Mouse (Mus musculus) lung, postnatal 0 days (tissue): ENCODE results near the gene Ankrd65.

Experiments
- CTCF ChIP-seq: IDR thresholded peaks from 2 replicates; pipeline ENCODE4 v1.5.1; 2016; ENCODE audit warnings: antibody characterized with exemption, mild to moderate bottlenecking
- EP300 ChIP-seq: IDR thresholded peaks from 2 replicates; pipeline ENCODE4 v1.6.1; 2016; ENCODE audit warnings: antibody characterized with exemption, mild to moderate bottlenecking, control low read depth

DNA sequence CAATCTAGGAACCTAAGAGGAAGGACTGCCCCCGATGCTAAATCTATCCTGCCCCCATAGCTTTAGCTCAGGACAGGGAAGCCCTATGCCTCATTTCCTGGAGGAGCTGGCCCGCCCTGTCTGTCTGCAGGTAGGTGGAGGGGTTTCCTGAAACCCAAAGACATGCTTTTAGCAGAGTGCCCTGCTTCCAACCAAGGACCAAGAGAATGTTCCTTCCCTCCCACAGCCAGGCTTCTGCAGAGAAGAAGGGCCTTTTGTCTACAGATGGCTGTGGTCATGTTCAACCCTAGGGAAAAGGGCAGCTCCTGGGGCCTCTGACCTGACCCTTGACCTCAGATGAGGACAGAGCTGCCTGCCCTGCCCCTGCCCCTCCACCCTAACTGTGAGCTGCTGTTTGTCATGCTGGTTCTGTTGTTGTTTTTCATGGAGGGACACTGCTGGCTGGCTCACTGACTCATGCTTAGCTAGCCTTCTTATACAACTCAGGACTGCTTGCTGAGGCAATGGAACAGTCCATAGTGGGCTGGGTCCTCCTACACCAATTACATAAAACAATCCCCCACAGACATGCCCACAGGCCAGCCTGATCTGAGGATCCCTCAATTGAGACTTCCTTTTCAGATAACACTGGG is 13.4 kb upstream of the Ankrd65 start:
- no peak for TF ChIP-seq EP300
- TF ChIP-seq CTCF, result no peak
